Mouse (Mus musculus) left cerebral cortex, postnatal 36 days (tissue): ENCODE results near the gene Fblim1. TPM values are rescaled to one million over a fixed set of nuclear protein-coding genes. Genes with fewer than 3 reads are reported as not detected.
A peak's percentile ranks its signal among the peaks of the same experiment; 100 is the strongest.

Source experiments
- DNase-seq, 2 experiments: peaks; one replicate each; pipeline ENCODE4 v3.0.0; 2021 to 2022; ENCODE audit warnings: low spot score in 2 of 2, mixed read lengths in 1 of 2
- intact Hi-C: fragments of 180-260 bp; cut with DNase I; formaldehyde crosslinking; loops from one replicate; pipeline ENCODE4 v1.15.1; 2025
- total RNA-seq, 2 experiments: library from RNA; stranded (reverse); gene quantifications; 2 replicates each; pipeline ENCODE4 v1.2.3; 2021

Fblim1 gene
- 1 to 10 TPM in 1 of 2 experiments, under 1 TPM in 1; 0.68 to 1.2 TPM for total RNA-seq

- DNase-seq = no peak
- intact Hi-C loops = no loop called here
These were observed at the start of gene Fblim1 for GRCm38 (mm10) chr4:141605861-141606260. TSS of gene Fblim1 (minus strand) at chr4:141606096.

GRCm38 (mm10) chr4:141654509-141654908, 48.6 kb upstream of the Fblim1 start:
- intact Hi-C loops = no loop called here

GRCm38 (mm10) chr4:141653813-141654212, 47.9 kb upstream of the Fblim1 start:
- intact Hi-C loops = no loop called here
- no peak for DNase-seq

More at GRCm38 (mm10) chr4:141654509-141654908, 48.6 kb upstream of the Fblim1 start:
- DNase-seq = no peak

GRCm38 (mm10) chr4:141653044-141653443, 47.1 kb upstream of the Fblim1 start:
- intact Hi-C loops = no loop called here
- DNase-seq = no peak

- DNase-seq = no peak
These were observed 46.0 kb upstream of the Fblim1 start for GRCm38 (mm10) chr4:141651944-141652343.

GRCm38 (mm10) chr4:141651286-141651685, 45.4 kb upstream of the Fblim1 start:
- intact Hi-C loops = no loop called here

More at GRCm38 (mm10) chr4:141651944-141652343, 46.0 kb upstream of the Fblim1 start:
- intact Hi-C loops = no loop called here

DNA sequence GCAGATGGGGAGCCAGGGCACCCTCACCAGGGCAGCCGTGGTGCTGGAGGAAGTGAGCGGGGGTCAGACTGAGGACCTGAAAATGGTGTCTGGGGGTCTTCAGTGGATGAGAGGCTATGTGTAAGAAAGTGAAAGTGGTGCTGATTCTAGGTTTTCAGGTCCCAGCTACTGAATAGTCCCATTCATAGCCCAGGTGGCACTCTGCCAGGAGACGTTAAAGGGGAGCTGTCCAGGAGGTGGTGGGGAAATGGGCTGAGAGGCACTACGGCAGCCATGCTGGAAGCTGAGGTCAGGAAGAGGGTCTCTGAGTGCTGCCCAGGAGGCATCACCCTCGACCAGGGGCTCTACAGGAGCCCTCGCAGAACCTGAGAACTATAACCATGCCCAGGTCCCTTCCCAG, 43.3 kb upstream of the Fblim1 start:
- DNase-seq = no peak

More at GRCm38 (mm10) chr4:141651286-141651685, 45.4 kb upstream of the Fblim1 start:
- DNase-seq = no peak

GRCm38 (mm10) chr4:141648262-141648661, 42.4 kb upstream of the Fblim1 start:
- DNase-seq = no peak
- intact Hi-C loops = no loop called here

More for the DNA sequence above, 43.3 kb upstream of the Fblim1 start:
- intact Hi-C loops = no loop called here

DNA sequence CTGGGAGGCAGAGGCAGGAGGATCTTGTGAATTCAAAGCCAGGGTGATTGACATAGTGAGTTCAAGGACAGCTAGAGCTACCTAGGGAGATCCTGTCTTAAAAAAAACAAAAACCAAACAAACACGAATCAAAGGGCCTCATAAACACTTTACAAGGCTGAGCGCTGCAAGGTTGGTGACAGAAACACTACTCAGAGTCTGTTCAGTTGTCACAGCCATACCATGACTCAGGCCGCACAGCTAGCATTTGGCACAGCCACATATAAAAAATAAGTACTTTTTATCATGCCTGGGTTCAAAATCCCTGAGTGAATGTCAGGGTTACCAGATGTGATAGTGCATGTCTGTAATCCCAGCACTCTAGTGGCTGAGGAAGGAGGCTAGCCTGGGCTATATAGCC, 41.3 kb upstream of the Fblim1 start:
- intact Hi-C loops = no loop called here
- no peak for DNase-seq

DNA sequence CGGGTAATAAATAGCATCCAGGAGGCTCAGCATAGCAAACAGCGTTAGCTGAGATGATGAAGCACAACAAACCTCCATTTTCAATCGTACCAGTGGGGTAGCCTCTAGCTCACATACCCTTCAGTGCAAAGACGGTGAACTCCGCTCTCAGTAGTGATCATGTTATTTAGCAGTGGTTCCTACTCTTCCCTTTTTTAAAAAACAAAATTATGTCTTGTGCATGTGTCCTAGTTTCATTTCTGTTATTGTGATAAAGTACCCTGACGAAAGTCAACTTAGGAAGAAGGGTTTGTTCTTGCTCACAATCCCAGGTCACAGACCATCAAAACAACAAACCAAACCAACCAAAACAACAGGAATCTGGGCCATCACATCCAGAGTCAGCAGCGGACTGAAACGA, 40.1 kb upstream of the Fblim1 start:
- intact Hi-C loops = no loop called here
- no peak for DNase-seq

DNA sequence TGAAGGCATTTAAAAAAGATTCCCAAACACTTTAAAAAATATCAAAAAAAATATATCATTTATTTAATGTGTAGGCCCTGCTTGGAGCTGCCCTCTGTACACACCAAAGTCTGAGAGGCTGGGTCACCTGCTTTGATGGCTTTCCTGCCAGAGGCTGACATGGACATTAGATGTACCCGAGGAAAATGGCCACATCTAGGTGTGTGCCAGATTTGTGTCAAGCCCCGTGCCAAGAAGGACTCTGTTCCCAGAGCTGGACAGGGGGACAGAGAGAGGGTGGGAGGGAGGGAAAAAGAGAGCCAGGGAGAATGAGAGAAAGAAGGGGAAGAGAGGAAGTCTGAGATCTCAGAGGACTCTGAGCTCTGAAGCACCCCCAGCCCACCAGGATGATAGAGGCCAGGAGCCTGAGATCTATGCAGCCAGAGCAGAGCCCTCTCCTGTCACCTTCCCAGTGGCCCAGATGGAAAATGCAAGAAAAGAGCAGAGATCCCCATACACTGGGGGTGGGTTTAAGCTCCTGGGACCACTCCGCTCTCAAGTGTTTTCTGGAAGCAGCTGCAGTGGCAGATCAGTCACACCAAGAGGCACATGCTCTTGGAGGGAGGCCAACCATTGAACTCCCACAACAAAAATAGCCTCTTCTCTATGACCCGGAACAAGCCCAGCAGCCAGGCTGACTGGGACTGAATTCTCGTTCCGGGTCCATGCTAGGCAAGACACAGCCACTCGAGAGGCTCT, 37.4 kb upstream of the Fblim1 start:
- intact Hi-C loops = no loop called here
- peak in 1 of 2 experiments; percentile 49 for DNase-seq

- intact Hi-C loops = no loop called here
- no peak for DNase-seq
These were observed 36.3 kb upstream of the Fblim1 start for GRCm38 (mm10) chr4:141641961-141642811.

- DNase-seq = no peak
- intact Hi-C loops = no loop called here
These were observed 35.5 kb upstream of the Fblim1 start for GRCm38 (mm10) chr4:141641353-141641771.

DNA sequence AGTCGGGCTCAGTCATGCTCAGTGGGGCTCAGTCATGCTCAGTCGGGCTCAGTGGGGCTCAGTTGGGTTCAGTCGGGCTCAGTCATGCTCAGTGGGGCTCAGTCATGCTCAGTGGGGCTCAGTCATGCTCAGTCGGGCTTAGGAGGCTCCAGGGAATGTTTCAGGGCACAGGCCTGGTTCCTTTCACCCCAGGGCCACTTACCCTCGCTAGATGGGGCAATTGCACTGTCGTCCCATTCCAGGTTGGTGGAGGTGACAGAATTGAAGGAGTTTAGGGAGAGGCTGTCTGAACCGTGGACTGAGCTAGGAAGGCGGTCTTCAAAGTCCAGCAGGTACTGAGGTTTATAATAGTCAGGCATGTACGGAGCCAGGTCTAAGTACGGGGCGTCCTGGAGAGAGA, 33.6 kb upstream of the Fblim1 start:
- DNase-seq = no peak
- intact Hi-C loops = no loop called here

DNA sequence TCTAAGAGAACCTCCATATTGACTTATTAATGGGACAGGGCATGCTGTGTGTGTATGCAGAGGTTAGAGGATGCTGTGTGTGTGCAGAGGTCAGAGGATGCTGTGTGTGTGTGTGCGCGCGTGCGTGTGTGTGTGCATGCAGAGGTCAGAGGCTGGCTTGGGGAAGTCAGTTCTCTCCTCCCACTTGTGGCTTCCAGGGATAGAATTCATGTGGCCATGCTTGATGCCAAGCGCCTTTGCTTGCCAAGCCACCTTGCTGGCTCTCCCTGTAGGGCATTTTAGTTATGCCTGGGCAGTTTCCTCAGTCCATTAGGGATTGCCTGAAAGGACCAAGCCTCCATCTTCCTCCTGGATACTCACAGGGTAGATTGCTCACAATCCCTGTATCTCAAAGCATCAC, 30.8 kb upstream of the Fblim1 start:
- intact Hi-C loops = no loop called here

DNA sequence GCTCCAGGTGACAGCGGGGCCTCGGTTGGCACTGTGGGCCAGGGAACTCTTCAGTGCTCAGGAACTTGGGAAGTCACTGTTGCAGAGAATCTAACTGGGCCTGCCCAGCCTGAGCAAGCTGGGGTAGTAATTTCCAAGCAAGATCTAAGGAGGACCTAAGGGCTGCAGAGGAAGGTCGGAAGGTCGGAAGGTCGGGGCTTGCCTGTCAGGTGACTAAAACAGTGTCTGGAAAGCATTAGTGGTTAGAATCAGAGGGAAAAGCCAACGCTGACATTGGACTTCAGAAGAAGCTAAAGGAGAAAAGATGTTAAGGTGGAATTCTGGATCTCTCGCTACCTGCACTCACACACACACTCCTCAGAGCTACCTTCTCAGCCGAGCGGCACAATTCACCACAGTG, 30.1 kb upstream of the Fblim1 start:
- no peak for DNase-seq
- intact Hi-C loops = no loop called here

More for the DNA sequence above, 30.8 kb upstream of the Fblim1 start:
- no peak for DNase-seq

DNA sequence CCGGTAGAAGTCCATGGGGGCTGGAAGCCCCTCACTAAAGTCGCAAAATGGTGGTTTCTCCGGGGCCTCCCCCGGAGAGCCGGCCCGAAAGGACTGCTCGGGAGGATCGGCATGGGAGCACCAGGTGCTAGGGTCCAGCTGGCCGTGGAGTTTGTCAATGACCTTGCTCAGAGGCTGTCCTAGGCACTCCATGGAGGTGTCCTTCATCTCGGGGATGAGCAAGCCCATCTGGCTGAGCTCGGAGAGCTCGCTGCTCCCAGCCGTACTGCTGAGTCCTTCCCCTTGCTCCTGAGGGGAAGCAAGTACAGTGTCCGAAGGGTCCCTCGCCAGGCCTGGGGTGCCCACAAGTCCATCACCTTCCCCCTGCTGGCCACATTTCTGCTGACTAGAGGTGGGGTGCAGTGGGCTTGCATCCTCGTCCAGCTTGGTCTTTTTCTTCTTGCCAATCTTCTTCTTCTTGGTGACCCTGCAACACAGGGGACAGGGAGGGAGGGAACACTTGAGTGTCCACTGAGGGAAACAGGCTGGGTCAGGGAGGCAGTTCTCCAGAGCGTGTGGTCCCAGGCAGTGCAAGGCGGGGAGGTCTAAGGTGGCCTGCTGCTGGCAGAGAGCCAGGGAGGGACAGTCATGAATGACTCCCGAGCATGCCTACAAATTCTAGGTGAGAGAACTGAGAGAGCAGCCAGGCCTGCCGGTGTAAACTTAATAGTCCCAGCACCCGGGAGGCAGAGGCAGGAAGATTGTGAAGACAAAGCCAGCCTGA, 26.4 kb upstream of the Fblim1 start:
- no peak for DNase-seq
- intact Hi-C loops = no loop called here

DNA sequence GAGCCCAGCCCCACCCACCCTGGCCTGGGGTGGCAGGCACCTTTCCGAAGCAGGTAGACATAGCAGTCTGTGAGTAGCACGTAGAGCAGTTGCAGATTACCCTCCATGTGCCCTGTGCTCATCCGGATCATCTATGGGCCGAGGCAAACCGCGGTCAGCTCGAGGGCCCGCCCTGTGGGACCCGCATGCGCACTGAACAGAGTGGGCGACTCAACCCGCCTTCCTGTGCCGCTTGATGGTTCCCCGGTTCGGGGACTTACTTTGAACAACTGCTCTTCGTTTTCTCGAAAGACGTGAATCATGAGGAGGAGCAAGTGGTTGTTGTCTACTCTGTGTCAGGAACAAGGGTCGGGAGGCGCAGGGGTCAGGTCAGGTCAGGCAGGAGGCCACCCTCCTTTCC, 25.4 kb upstream of the Fblim1 start:
- intact Hi-C loops = no loop called here
- DNase-seq = no peak

DNA sequence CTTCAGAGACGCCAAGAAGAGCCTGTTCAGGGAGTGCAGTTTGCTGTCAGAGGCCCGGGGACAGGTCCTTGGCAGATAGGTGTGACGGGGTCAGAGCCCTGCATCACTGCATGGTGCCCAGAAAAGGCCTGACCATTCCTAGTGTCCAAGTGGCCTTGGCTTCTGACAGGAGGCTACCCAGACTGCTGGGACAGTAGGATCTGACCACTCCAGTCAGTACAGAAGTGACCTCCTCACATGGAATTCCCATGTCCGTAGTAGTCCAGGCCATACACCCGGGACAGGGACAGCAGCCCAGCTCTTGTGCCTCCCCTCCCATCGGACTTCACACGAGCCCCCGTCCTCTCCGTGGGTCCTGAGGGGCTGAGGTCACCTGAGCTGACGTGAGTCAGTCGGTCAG, 24.1 kb upstream of the Fblim1 start:
- no peak for DNase-seq
- intact Hi-C loops = no loop called here

DNA sequence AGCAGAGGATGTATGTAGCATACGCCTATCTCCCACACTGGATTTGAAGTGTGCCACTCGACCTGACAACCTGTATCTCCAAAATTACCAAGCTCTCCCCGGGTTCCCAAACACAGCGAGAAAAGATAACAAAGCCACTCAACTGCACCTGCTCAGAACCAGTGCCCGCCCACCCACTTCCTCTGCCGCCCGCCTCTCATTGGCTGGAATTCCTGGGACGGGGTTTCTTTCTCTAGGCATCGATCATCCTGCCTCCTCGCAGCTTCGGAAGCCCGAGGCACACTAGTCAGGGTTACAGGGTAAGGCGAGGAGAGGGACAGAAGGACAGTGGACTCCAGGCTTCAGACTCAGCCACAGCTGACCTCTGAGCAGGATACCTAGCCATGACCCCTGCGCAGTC, 22.8 kb upstream of the Fblim1 start:
- DNase-seq = no peak
- intact Hi-C loops = no loop called here
